Mouse (Mus musculus) olfactory bulb, adult 2 months (tissue): Measurements from ENCODE around the gene Tmco1.

Source experiments
- CTCF ChIP-seq: fragments of 200-500 bp; IDR thresholded peaks from 2 replicates; pipeline ENCODE4 v1.5.1; 2012; ENCODE audit warnings: low read depth, mild to moderate bottlenecking, low read length, moderate library complexity; ENCODE audit not compliant: insufficient read depth
- POLR2A ChIP-seq: fragments of 200-500 bp; IDR thresholded peaks from 2 replicates; pipeline ENCODE4 v1.6.1; 2012; ENCODE audit warnings: mild to moderate bottlenecking, low read depth, low read length, moderate library complexity; ENCODE audit not compliant: insufficient read depth

DNA sequence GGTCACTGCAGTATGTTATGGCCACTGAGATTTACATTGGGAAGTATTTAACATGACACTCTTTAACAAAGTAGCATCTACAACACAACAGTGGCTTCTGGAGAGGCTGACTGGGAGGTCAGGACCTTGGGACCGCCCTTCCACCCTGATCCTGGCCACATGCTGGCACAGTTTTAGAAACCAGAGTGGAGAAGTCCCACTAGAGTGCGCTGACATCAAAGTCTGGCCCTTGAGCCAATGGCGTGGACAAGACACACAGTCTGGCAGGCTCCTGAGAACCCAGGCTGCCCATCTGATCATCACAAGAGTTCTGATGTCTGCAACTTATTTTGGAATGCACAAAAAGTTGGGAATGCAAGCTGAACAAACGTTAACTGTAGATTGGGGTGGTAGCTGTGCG, 71.6 kb downstream of the Tmco1 start:
- TF ChIP-seq CTCF (no peak), POLR2A (no peak)
